ENCODE assay signal across 8 mouse cellular contexts in the genomic region with DNA sequence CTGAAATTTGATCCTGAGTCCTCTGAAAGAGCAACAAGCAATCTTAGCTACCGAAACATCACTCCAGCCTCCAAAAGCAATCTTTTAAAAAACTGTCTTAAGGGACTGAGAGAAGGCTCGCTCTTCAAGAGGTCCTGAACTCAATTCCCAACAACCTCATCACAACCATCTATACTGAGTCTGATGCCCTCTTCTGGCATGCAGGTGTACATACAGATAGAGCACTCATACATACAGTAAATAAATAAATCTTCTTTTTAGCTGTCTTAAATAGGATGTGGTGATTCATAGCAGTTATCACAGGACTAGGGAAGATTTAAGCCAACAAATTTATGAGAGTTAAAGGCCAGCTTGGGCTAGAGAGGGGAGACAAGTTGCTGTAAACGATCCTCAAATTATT. TPM values are rescaled to one million over a fixed set of nuclear protein-coding genes. Genes with fewer than 3 reads are reported as not detected.
DNase-seq lines count a peak whose midpoint lies in the region; ATAC-seq lines count a peak whose summit lies in the region.

No protein-coding gene starts in this region.

- H3K4me3 ChIP-seq in neural tube, embryonic 11.5 days (ENCODE audit: low read depth, low read length): peak overlapping the region; percentile 98
- peak overlapping the region; percentile 97 for H3K4me3 ChIP-seq in intestine, embryonic 14.5 days (ENCODE audit: low read depth, low read length)
- H3K4me3 ChIP-seq in neural tube, embryonic 13.5 days: peak overlapping the region; percentile 91

- no peak for ATAC-seq in neural tube, embryonic 11.5 days (ENCODE audit: insufficient read depth, low FRiP score, low TSS enrichment)
- ATAC-seq in intestine, embryonic 14.5 days (replicated peaks; ENCODE audit: low FRiP score, low TSS enrichment, low read depth): no peak
- no peak for ATAC-seq in neural tube, embryonic 13.5 days (ENCODE audit: low read depth)
- ATAC-seq in cerebellum, adult (ENCODE audit: insufficient number of reproducible peaks, low FRiP score, low TSS enrichment): no peak

- H3K27ac ChIP-seq in neural tube, embryonic 11.5 days (ENCODE audit: low read depth, low read length): no peak overlapping the region
- no peak overlapping the region for H3K27ac ChIP-seq in intestine, embryonic 14.5 days (ENCODE audit: low read depth)
- no peak overlapping the region for H3K27ac ChIP-seq in neural tube, embryonic 13.5 days (replicated peaks)

- peaks cover 5% of the 10 kb centered on the region; the same call in 1 of the 2 replicates for H3K4me1 ChIP-seq in neural tube, embryonic 11.5 days (ENCODE audit: control insufficient read depth, insufficient read depth, low read length)
- H3K4me1 ChIP-seq in intestine, embryonic 14.5 days (replicated peaks; ENCODE audit: control insufficient read depth, insufficient read depth, low read length): no peaks in the 10 kb centered on the region; the same call in 1 of the 2 replicates
- H3K4me1 ChIP-seq in neural tube, embryonic 13.5 days (replicated peaks): peaks cover 10% of the 10 kb centered on the region

- no peaks in the 10 kb centered on the region for H3K9me3 ChIP-seq in neural tube, embryonic 11.5 days (ENCODE audit: control insufficient read depth, low read length)
- no peaks in the 10 kb centered on the region for H3K9me3 ChIP-seq in intestine, embryonic 14.5 days (ENCODE audit: control insufficient read depth, low read length)
- H3K9me3 ChIP-seq in neural tube, embryonic 13.5 days: no peaks in the 10 kb centered on the region

- no peak for DNase-seq in neural tube, embryonic 11.5 days (ENCODE audit: low spot score)
- DNase-seq in neural tube, embryonic 10.5 days (ENCODE audit: extremely low spot score, low spot score): no peak
- DNase-seq in c-Kit-positive CD71-positive TER-119-negative erythroid progenitor cells, embryonic 14.5 days (ENCODE audit: low read depth): peak; percentile 16
- no peak for DNase-seq in intestine, embryonic 14.5 days (ENCODE audit: low spot score)
- no peak for DNase-seq in spleen, postnatal 10 days (ENCODE audit: low spot score in 2 of 2)
- no peak for DNase-seq in left cerebral cortex, postnatal 14 days (ENCODE audit: low spot score in 2 of 2)

- no peaks in the 10 kb centered on the region for H3K36me3 ChIP-seq in neural tube, embryonic 11.5 days (ENCODE audit: control insufficient read depth, insufficient read depth, low read length)
- H3K36me3 ChIP-seq in intestine, embryonic 14.5 days (ENCODE audit: control insufficient read depth, insufficient read depth, low read length): peaks cover 24% of the 10 kb centered on the region
- H3K36me3 ChIP-seq in neural tube, embryonic 13.5 days: peaks cover 27% of the 10 kb centered on the region

- intact Hi-C loops in left cerebral cortex, postnatal 14 days (cut with DNase I): no loop called here

- no peaks in the 10 kb centered on the region for H3K27me3 ChIP-seq in neural tube, embryonic 11.5 days (ENCODE audit: control insufficient read depth, insufficient read depth, low read length)
- H3K27me3 ChIP-seq in intestine, embryonic 14.5 days (replicated peaks; ENCODE audit: control insufficient read depth, insufficient read depth, low read length): no peaks in the 10 kb centered on the region
- H3K27me3 ChIP-seq in neural tube, embryonic 13.5 days: no peaks in the 10 kb centered on the region

- peak overlapping the region; percentile 96 for H3K9ac ChIP-seq in neural tube, embryonic 11.5 days (ENCODE audit: low read length)
- H3K9ac ChIP-seq in intestine, embryonic 14.5 days (ENCODE audit: low read length): peak overlapping the region; percentile 91
- peak overlapping the region; percentile 90 for H3K9ac ChIP-seq in neural tube, embryonic 13.5 days

- 43% methylated on average over 3 of the region's 3 CpGs for WGBS in neural tube, embryonic 11.5 days
- 52% methylated on average over 3 of the region's 3 CpGs for WGBS in intestine, embryonic 14.5 days
- 52% methylated on average over 3 of the region's 3 CpGs for WGBS in neural tube, embryonic 13.5 days

- H3K4me2 ChIP-seq in neural tube, embryonic 11.5 days (ENCODE audit: low read depth): peak overlapping the region; percentile 86
- peak overlapping the region; percentile 84 for H3K4me2 ChIP-seq in intestine, embryonic 14.5 days (ENCODE audit: low read length)
- H3K4me2 ChIP-seq in neural tube, embryonic 13.5 days: peak overlapping the region; percentile 78

RNA-seq across cellular contexts. Expression of a gene that starts 0.8 kb away (rescaled TPM):
- polyA plus RNA-seq in neural tube, embryonic 11.5 days (2014; fragmentation: Nextera tagmentation; extraction: Ambion mirVana): 60.8 and 64.4 TPM in 2 replicates
- polyA plus RNA-seq in intestine, embryonic 14.5 days (2014; fragmentation: Nextera tagmentation; extraction: Ambion mirVana): 57.2 and 58.7 TPM in 2 replicates
- polyA plus RNA-seq in neural tube, embryonic 13.5 days (2015; fragmentation: Nextera tagmentation; extraction: Ambion mirVana): 77.9 and 83.8 TPM in 2 replicates
- 10 to 100 TPM; 22.8 to 25.4 TPM for total RNA-seq in left cerebral cortex, postnatal 14 days (2021)

RNA-seq across cellular contexts. Expression of a gene that starts 26.2 kb away (rescaled TPM):
- 261 and 264 TPM in 2 replicates for polyA plus RNA-seq in neural tube, embryonic 11.5 days (2014; fragmentation: Nextera tagmentation; extraction: Ambion mirVana)
- polyA plus RNA-seq in intestine, embryonic 14.5 days (2014; fragmentation: Nextera tagmentation; extraction: Ambion mirVana): 187 and 201 TPM in 2 replicates
- 188 and 193 TPM in 2 replicates for polyA plus RNA-seq in neural tube, embryonic 13.5 days (2015; fragmentation: Nextera tagmentation; extraction: Ambion mirVana)
- 10 to 100 TPM; 81.0 to 81.1 TPM for total RNA-seq in left cerebral cortex, postnatal 14 days (2021)

RNA-seq across cellular contexts. Expression of a gene that starts 34.5 kb away (rescaled TPM):
- 306 and 324 TPM in 2 replicates for polyA plus RNA-seq in neural tube, embryonic 11.5 days (2014; fragmentation: Nextera tagmentation; extraction: Ambion mirVana)
- 429 and 451 TPM in 2 replicates for polyA plus RNA-seq in intestine, embryonic 14.5 days (2014; fragmentation: Nextera tagmentation; extraction: Ambion mirVana)
- 209 and 242 TPM in 2 replicates for polyA plus RNA-seq in neural tube, embryonic 13.5 days (2015; fragmentation: Nextera tagmentation; extraction: Ambion mirVana)
- total RNA-seq in left cerebral cortex, postnatal 14 days (2021): 100 to 1,000 TPM; 676 to 689 TPM

RNA-seq across cellular contexts. Expression of a gene that starts 55.2 kb away (rescaled TPM):
- polyA plus RNA-seq in neural tube, embryonic 11.5 days (2014; fragmentation: Nextera tagmentation; extraction: Ambion mirVana): 0.69 and 1.2 TPM in 2 replicates
- polyA plus RNA-seq in intestine, embryonic 14.5 days (2014; fragmentation: Nextera tagmentation; extraction: Ambion mirVana): 0.69 TPM in 1 of 2 replicates, not detected in the other
- not detected in 2 replicates for polyA plus RNA-seq in neural tube, embryonic 13.5 days (2015; fragmentation: Nextera tagmentation; extraction: Ambion mirVana)
- not detected for total RNA-seq in left cerebral cortex, postnatal 14 days (2021)
